Mouse (Mus musculus) E14TG2a.4 (cell line): ENCODE results near the gene Nefh.

Source experiments
- CTCF ChIP-seq: conservative IDR thresholded peaks from 2 replicates; pipeline ENCODE4 v1.5.1; 2014; ENCODE audit warnings: low read length
- NANOG ChIP-seq: IDR thresholded peaks from 2 replicates; pipeline ENCODE4 v1.6.1; 2014; ENCODE audit warnings: borderline replicate concordance, low read length, mixed read lengths

DNA sequence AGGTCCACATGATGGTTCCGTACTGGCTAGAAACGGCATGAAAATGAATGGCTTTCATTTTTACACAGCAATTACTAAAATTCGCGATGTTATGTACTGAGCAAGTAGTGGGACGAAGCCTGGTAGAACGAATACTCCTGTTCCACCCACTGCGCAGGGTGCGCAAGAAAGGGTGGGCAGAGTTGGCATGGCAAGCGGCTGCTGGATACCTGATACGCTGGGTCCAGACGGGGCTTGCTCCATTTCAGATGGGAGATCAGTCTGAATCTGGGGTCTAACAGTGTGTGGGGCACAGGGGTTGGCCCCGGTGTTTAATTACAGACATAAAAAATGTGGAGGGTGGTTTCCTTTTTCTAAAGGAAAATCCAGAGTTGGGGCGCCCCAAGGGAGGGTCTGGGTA, 1.3 kb downstream of the Nefh start:
- TF ChIP-seq CTCF (no peak), NANOG (no peak)
